Mouse (Mus musculus) brain, embryonic 14.5 days (tissue): ENCODE measurements at regions not wholly inside any gene's neighbourhood (a gene's known extent, or its start where the extent isn't known, plus 50 kb on each side); places are given as distances from the start of the nearest gene placed in this dataset.

Experiments
- CTCF ChIP-seq: fragments of 200-500 bp; IDR thresholded peaks from 2 replicates; pipeline ENCODE4 v1.5.1; 2012; ENCODE audit warnings: inconsistent platforms, mild to moderate bottlenecking, moderate library complexity, borderline replicate concordance; ENCODE audit not compliant: insufficient read depth, insufficient read length; ENCODE audit errors: extremely low read depth
- POLR2A ChIP-seq: fragments of 200-500 bp; IDR thresholded peaks from 2 replicates; pipeline ENCODE4 v1.6.1; 2012; ENCODE audit warnings: mild to moderate bottlenecking, inconsistent platforms, borderline replicate concordance; ENCODE audit not compliant: poor library complexity, insufficient read depth, insufficient read length, severe bottlenecking; ENCODE audit errors: extremely low read depth

DNA sequence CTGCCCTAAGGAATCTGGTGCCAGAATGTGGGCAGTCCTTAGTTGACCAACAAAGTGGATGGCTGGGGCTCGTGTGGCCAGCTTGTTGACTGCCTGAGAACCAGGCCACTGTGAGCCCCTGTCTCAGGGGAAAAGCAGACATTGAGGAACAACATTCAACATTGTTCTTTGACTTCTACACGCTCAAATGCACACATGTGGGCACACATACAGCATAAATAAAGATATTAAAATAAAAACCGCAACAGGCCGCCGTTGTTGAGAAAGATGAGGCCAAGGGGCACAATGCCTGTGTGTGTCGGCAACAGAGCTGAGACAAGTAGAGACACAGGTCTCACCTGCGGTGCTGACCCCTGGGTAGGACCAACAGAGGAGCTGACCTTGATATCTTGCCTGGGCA is 105.8 kb downstream of the Nxnl2 start:
- TF ChIP-seq CTCF (no peak), POLR2A (no peak)
